Mouse (Mus musculus): ENCODE data around the gene Cryba1.

Cryba1 gene

DNA sequence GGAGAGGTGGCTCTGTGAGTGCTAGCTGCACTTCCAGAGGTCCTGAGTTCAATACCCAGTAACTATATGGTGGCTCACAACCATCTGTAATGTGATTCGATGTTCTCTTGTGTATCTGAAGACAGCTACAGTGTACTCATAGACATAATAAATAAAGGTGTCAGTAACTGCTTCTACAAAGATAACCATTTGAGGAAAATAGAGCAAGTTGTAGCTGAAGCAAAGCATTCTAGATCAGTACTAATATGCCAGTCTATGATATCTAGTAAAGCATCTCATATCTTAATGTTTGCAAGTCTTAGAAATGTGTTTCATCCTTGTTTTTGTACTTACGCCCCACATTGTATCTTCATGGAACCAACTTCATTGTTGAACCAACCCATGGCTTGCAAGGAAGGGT is 6.0 kb downstream of the Cryba1 start:
- no peak for DNase-seq (ENCODE audit: low spot score in 2 of 2)

GRCm38 (mm10) chr11:77713736-77714135 is 11.3 kb downstream of the Cryba1 start:
- no peak for DNase-seq (ENCODE audit: low spot score in 2 of 2)

- DNase-seq (ENCODE audit: low spot score in 2 of 2) = no peak
Measured at GRCm38 (mm10) chr11:77709039-77709438, 16.0 kb downstream of the Cryba1 start.

- DNase-seq (ENCODE audit: low spot score in 2 of 2) = no peak
Measured at GRCm38 (mm10) chr11:77705920-77706319, 19.2 kb downstream of the Cryba1 start.

GRCm38 (mm10) chr11:77697232-77697631 is 27.9 kb downstream of the Cryba1 start:
- no peak for DNase-seq (ENCODE audit: low spot score in 2 of 2)

- no peak for DNase-seq (ENCODE audit: low spot score in 2 of 2)
Measured at GRCm38 (mm10) chr11:77693026-77693425, 32.1 kb downstream of the Cryba1 start.

DNA sequence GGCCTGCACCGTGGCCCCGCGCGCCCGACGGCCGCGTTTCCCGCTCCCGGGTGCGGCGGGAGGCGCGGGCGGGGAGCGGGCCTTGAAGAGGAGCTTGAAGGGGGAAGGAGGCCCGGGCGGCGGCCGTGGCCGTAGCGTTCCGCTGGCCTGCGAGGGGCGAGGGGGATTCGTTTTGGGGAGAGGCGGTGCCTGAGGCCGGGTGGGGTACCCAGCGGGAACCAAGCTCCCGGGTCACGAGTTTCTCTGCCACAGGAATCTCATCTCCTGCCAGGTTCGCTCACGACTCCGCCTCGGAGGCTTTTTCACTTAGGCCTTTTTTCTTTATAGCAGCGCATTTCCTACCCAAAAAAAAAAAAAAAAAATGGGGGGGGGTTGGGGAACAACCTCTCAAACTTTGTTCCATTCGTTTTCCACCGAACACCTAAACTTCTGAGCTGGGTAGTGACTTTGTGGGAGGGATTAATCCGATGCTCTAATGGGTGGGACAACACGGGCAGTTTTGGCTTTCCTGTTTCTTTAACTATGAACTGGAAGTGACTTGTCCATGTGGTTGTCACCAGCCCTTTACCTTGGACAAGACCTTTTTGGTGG is 37.4 kb downstream of the Cryba1 start:
- peak; percentile 23 to 27 for DNase-seq (ENCODE audit: low spot score in 2 of 2)

DNA sequence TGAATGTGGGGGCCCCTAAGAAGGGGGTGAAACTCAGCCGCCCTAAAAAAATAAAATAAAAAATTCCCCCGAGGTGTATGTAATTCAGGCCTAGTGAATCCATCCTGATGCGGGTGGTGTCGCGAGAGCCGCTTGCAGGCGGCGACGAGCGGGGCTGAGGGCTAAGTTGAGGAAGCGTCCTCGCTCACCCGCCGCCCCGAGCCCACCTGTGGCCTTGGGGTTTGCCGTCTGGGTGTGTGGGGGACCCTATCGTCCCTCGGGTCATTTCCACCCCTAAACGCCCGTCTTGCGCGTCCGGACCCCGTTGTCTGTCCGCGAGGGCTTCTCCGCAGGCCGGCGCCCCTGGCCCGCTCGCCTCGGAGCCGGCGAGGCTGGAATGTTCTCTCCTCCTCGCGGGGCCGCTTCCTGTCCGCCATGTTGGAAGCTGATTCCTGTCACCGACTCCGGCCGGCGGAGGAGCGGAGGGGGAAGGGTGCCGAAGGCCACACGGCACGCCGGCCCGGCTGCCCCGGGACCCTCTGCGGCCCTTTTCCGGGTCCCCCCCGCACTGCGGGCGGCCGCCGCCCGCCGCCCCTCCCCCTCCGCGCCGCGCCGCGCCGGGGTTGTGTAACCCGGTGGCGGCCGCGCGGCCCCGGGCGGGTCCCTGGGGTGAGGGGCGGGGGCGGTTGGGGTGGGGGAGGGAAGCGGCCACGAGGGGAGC is 38.1 kb downstream of the Cryba1 start:
- DNase-seq (ENCODE audit: low spot score in 2 of 2) = peak; percentile 34 to 44

DNA sequence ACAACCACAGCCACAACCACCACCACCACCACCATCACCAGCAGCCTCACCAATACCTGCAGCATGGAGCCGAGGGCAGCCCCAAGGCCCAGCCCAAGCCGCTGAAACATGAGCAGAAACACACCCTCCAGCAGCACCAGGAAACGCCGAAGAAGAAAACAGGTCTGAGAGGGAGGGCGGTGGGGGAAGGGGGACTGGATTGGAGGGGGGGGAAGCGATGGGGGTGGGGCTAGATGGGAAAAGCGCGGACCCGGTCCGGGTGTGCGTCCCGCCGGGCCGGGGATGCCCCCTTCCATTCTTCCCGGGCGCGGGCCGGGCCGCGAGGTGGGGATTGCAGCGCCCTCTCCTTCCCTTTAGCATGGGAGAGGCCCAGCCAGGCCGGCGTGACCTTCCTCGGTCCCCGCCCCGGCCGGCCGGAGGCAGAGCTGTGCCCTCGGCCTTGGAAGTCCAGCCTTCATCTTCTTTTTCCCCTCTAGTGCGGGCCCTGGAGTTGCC is 38.7 kb downstream of the Cryba1 start:
- DNase-seq (ENCODE audit: low spot score in 2 of 2) = peak; percentile 16 to 21

DNA sequence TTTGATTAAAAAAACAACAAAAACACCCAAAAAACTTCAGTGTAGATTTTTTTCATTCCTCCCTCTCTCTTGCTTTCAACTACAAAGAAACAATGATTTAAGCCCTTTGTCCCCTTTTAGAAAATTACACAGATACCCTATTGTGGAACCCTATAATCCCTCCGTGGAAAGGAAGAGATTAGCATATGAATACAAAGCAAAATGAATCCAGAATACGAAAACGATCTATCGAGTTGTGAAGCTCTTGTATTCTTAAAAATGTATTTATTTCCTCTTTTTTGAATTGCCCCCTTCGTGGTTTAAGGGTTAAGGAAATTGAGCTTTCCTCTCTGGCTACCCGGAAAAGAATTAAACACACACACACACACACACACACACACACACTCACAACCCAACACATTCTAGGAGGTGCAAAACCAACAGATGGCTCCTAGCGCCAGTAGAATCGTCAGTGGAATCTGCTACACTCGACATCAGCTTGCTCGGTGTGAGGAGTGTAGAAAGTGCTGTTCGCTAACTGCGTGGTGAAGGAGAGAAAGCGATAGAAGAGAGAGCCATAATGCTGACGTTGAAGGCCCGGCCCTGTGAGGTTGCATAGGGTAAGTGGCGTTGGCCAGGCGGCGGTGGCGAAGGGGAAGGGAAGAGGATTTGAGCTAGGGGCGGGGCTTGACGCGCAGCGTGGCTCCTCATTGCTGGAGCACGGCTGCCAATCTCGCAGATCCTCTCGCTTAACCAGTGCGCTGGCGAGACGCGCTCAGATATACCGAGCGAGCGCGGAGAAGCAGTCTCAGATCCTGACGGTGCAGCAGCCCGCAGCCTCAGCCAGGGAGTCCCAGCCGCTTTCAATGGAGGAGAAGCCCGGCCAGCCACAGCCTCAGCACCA is 39.5 kb downstream of the Cryba1 start, which contains the start of gene Nufip2:
TSS of gene Nufip2 (plus strand) at position 773 of the 883 bp plus-strand sequence.
- peak; percentile 99 for DNase-seq (ENCODE audit: low spot score in 2 of 2)

- no peak for DNase-seq (ENCODE audit: low spot score in 2 of 2)
Measured at GRCm38 (mm10) chr11:77684896-77685295, 40.2 kb downstream of the Cryba1 start.

DNA sequence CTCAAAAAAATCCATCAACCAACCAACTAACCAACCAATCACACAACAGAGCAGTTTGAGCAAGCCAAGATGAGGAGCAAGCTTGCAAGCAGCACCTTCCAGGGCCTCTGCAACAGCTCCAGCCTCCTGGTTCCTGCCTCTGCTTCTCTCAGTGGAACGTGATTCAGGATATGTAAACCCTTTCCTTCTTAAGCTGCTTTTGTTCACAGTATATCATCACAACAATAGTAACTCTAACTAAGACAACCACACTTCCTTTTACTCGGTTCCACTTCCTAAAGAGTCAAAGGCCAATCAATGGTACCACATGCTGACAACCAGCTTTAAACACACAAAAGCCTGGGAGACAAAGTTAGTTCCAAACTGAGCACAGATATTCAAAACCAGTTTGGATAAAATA is 45.1 kb downstream of the Cryba1 start:
- no peak for DNase-seq (ENCODE audit: low spot score in 2 of 2)

GRCm38 (mm10) chr11:77673428-77673991 is 51.6 kb downstream of the Cryba1 start:
- DNase-seq (ENCODE audit: low spot score in 2 of 2) = no peak

DNA sequence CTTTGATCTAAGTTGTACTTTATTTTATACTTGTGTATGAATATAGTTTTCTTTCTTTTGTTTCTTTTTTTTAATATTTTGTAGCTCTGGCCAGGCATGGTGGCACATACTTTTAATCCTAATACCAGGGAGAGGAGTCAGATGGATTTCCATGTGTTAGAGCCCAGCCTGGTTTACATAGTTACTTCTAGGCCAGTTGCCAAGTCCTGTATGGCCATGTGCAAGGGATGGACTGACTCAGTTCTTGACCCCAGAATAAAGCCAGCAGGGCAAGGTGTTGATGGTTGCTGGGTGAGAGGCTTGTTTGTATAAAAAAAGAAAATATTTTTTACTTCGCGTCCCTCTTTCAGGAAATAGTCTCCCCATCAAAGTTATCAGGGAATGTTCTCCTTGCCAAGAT is 52.3 kb downstream of the Cryba1 start:
- no peak for DNase-seq (ENCODE audit: low spot score in 2 of 2)
